Mouse (Mus musculus): ENCODE results near the gene Ptbp1.

- no peak for TF ChIP-seq CTCF (conservative IDR thresholded peaks at IDR 0.05; ENCODE audit: low read length)
- TF ChIP-seq NANOG (IDR thresholded peaks at IDR 0.05; ENCODE audit: borderline replicate concordance, low read length) = no peak
Measured at GRCm38 (mm10) chr10:79873715-79874289, 19.6 kb downstream of the Ptbp1 start.
